Comparison of ENCODE assay signal across 8 mouse cellular contexts in genomic region chr4:129020454-129020853, GRCm38 (mm10). TPM values are rescaled to one million over a fixed set of nuclear protein-coding genes. Genes with fewer than 3 reads are reported as not detected.
DNase-seq lines count a peak whose midpoint lies in the region; ATAC-seq and TF ChIP-seq lines count a peak whose summit lies in the region.

No protein-coding gene starts in this region.

- WGBS in hindbrain, embryonic 13.5 days: 45% methylated on average over 6 of the region's 6 CpGs
- WGBS in hindbrain, embryonic 12.5 days: 66% methylated on average over 6 of the region's 6 CpGs
- WGBS in hindbrain, embryonic 16.5 days: 31% methylated on average over 6 of the region's 6 CpGs
- 53% methylated on average over 6 of the region's 6 CpGs for WGBS in intestine, postnatal 0 days

- H3K4me2 ChIP-seq in hindbrain, embryonic 13.5 days: no peak overlapping the region
- H3K4me2 ChIP-seq in hindbrain, embryonic 12.5 days (replicated peaks): no peak overlapping the region
- H3K4me2 ChIP-seq in hindbrain, embryonic 16.5 days (ENCODE audit: low read length): no peak overlapping the region
- no peak overlapping the region for H3K4me2 ChIP-seq in intestine, postnatal 0 days (replicated peaks; ENCODE audit: low read depth)

- ATAC-seq in hindbrain, embryonic 13.5 days (ENCODE audit: low FRiP score): peak; percentile 52; the same call in 1 of the 2 replicates
- ATAC-seq in hindbrain, embryonic 12.5 days (ENCODE audit: low FRiP score): no peak
- ATAC-seq in hindbrain, embryonic 16.5 days: peak; percentile 85
- ATAC-seq in intestine, postnatal 0 days: no peak

- no peaks in the 10 kb centered on the region for H3K27me3 ChIP-seq in hindbrain, embryonic 13.5 days
- 0 out of 2 replicates have a peak, but pooled peaks cover 4% of the 10 kb centered on the region for H3K27me3 ChIP-seq in hindbrain, embryonic 12.5 days
- no peaks in the 10 kb centered on the region for H3K27me3 ChIP-seq in hindbrain, embryonic 16.5 days (replicated peaks; ENCODE audit: control insufficient read depth, insufficient read depth, low read length)
- no peaks in the 10 kb centered on the region for H3K27me3 ChIP-seq in intestine, postnatal 0 days (replicated peaks; ENCODE audit: control insufficient read depth, insufficient read depth, low read length)

- TF ChIP-seq CTCF in bone marrow macrophage, adult 2 months (IDR thresholded peaks at IDR 0.05; ENCODE audit: low read depth, low read length): no peak
- no peak for TF ChIP-seq CTCF in intestine, postnatal 0 days (IDR thresholded peaks at IDR 0.05; ENCODE audit: low read depth)

- TF ChIP-seq POLR2A in bone marrow macrophage, adult 2 months (IDR thresholded peaks at IDR 0.05; ENCODE audit: borderline replicate concordance, low read depth, low read length): no peak

- H3K4me1 ChIP-seq in hindbrain, embryonic 13.5 days (replicated peaks): peaks cover 17% of the 10 kb centered on the region
- H3K4me1 ChIP-seq in hindbrain, embryonic 12.5 days: peaks cover 6% of the 10 kb centered on the region; the same call in 1 of the 2 replicates
- H3K4me1 ChIP-seq in bone marrow macrophage, adult 2 months (ENCODE audit: control insufficient read depth, insufficient read depth, low read length): peaks cover 46% of the 10 kb centered on the region
- H3K4me1 ChIP-seq in hindbrain, embryonic 16.5 days (ENCODE audit: control insufficient read depth, insufficient read depth, low read depth, low read length): peaks cover 15% of the 10 kb centered on the region
- no peaks in the 10 kb centered on the region for H3K4me1 ChIP-seq in intestine, postnatal 0 days (replicated peaks; ENCODE audit: control insufficient read depth, insufficient read depth, low read length)

- no peak overlapping the region for H3K4me3 ChIP-seq in hindbrain, embryonic 13.5 days
- H3K4me3 ChIP-seq in hindbrain, embryonic 12.5 days: no peak overlapping the region
- no peak overlapping the region for H3K4me3 ChIP-seq in bone marrow macrophage, adult 2 months (ENCODE audit: insufficient read depth, low read length)
- no peak overlapping the region for H3K4me3 ChIP-seq in hindbrain, embryonic 16.5 days (ENCODE audit: low read length)
- no peak overlapping the region for H3K4me3 ChIP-seq in intestine, postnatal 0 days (ENCODE audit: low read depth, low read length)

- no peak overlapping the region for H3K9ac ChIP-seq in hindbrain, embryonic 13.5 days
- no peak overlapping the region for H3K9ac ChIP-seq in hindbrain, embryonic 12.5 days
- H3K9ac ChIP-seq in hindbrain, embryonic 16.5 days (ENCODE audit: low read depth, low read length): no peak overlapping the region
- no peak overlapping the region for H3K9ac ChIP-seq in intestine, postnatal 0 days (ENCODE audit: low read depth, low read length)

- H3K36me3 ChIP-seq in hindbrain, embryonic 13.5 days: no peaks in the 10 kb centered on the region
- no peaks in the 10 kb centered on the region for H3K36me3 ChIP-seq in hindbrain, embryonic 12.5 days
- no peaks in the 10 kb centered on the region for H3K36me3 ChIP-seq in hindbrain, embryonic 16.5 days (ENCODE audit: control insufficient read depth, insufficient read depth, low read length)
- H3K36me3 ChIP-seq in intestine, postnatal 0 days (ENCODE audit: control insufficient read depth, insufficient read depth): no peaks in the 10 kb centered on the region

- no peaks in the 10 kb centered on the region for H3K9me3 ChIP-seq in hindbrain, embryonic 13.5 days
- H3K9me3 ChIP-seq in hindbrain, embryonic 12.5 days (replicated peaks): no peaks in the 10 kb centered on the region
- H3K9me3 ChIP-seq in hindbrain, embryonic 16.5 days (ENCODE audit: control insufficient read depth, low read length): no peaks in the 10 kb centered on the region
- H3K9me3 ChIP-seq in intestine, postnatal 0 days (ENCODE audit: control insufficient read depth): no peaks in the 10 kb centered on the region

- peak overlapping the region; percentile 56 for H3K27ac ChIP-seq in hindbrain, embryonic 13.5 days
- H3K27ac ChIP-seq in hindbrain, embryonic 12.5 days: no peak overlapping the region
- H3K27ac ChIP-seq in bone marrow macrophage, adult 2 months (ENCODE audit: insufficient read depth, low read depth, low read length): peak overlapping the region; percentile 36
- H3K27ac ChIP-seq in hindbrain, embryonic 16.5 days (ENCODE audit: low read depth, low read length): no peak overlapping the region; the same call in 1 of the 2 replicates
- no peak overlapping the region for H3K27ac ChIP-seq in intestine, postnatal 0 days (ENCODE audit: low read depth, low read length)

- intact Hi-C loops in left cerebral cortex, postnatal 10 days (cut with DNase I): no loop called here

- DNase-seq in frontal cortex, postnatal 36 days (ENCODE audit: low spot score in 2 of 2): peak; percentile 67 to 74
- peak; percentile 79 to 91 for DNase-seq in left cerebral cortex, postnatal 10 days (ENCODE audit: extremely low spot score in 1 of 2, low spot score in 2 of 2)
- DNase-seq in right cerebral cortex, adult 2 months (ENCODE audit: low spot score in 2 of 2): peak; percentile 60 to 69

RNA-seq across cellular contexts. Expression of gene Ak2, which starts 28.7 kb away (rescaled TPM):
- polyA plus RNA-seq in hindbrain, embryonic 13.5 days (2015; fragmentation: Nextera tagmentation; extraction: Ambion mirVana): 90.4 and 92.7 TPM in 2 replicates
- 122 and 128 TPM in 2 replicates for polyA plus RNA-seq in hindbrain, embryonic 12.5 days (2016; fragmentation: Nextera tagmentation; extraction: Ambion mirVana)
- polyA plus RNA-seq in bone marrow macrophage, adult 2 months (2012; ENCODE audit: insufficient read depth, insufficient read length, missing spikeins): 54.5 and 64.3 TPM in 2 replicates
- polyA plus RNA-seq in hindbrain, embryonic 16.5 days (2015; fragmentation: Nextera tagmentation; extraction: Ambion mirVana): 86.5 and 88.6 TPM in 2 replicates
- 10 to 100 TPM; 30.5 to 30.7 TPM for total RNA-seq in left cerebral cortex, postnatal 10 days (2021)
- 538 and 552 TPM in 2 replicates for polyA plus RNA-seq in intestine, postnatal 0 days (2015; fragmentation: Nextera tagmentation; extraction: Ambion mirVana)

RNA-seq across cellular contexts. Expression of gene Rnf19b, which starts 37.6 kb away (rescaled TPM):
- 25.1 and 25.3 TPM in 2 replicates for polyA plus RNA-seq in hindbrain, embryonic 13.5 days (2015; fragmentation: Nextera tagmentation; extraction: Ambion mirVana)
- 17.7 and 20.4 TPM in 2 replicates for polyA plus RNA-seq in hindbrain, embryonic 12.5 days (2016; fragmentation: Nextera tagmentation; extraction: Ambion mirVana)
- polyA plus RNA-seq in bone marrow macrophage, adult 2 months (2012; ENCODE audit: insufficient read depth, insufficient read length, missing spikeins): 91.7 and 94.9 TPM in 2 replicates
- 30.8 and 31.6 TPM in 2 replicates for polyA plus RNA-seq in hindbrain, embryonic 16.5 days (2015; fragmentation: Nextera tagmentation; extraction: Ambion mirVana)
- total RNA-seq in left cerebral cortex, postnatal 10 days (2021): 10 to 100 TPM; 71.6 to 85.4 TPM
- polyA plus RNA-seq in intestine, postnatal 0 days (2015; fragmentation: Nextera tagmentation; extraction: Ambion mirVana): 11.0 and 12.2 TPM in 2 replicates

RNA-seq across cellular contexts. Expression of gene Azin2, which starts 58.2 kb away (rescaled TPM):
- 18.4 and 19.9 TPM in 2 replicates for polyA plus RNA-seq in hindbrain, embryonic 13.5 days (2015; fragmentation: Nextera tagmentation; extraction: Ambion mirVana)
- polyA plus RNA-seq in hindbrain, embryonic 12.5 days (2016; fragmentation: Nextera tagmentation; extraction: Ambion mirVana): 17.7 and 21.4 TPM in 2 replicates
- 1.8 and 2.6 TPM in 2 replicates for polyA plus RNA-seq in bone marrow macrophage, adult 2 months (2012; ENCODE audit: insufficient read depth, insufficient read length, missing spikeins)
- polyA plus RNA-seq in hindbrain, embryonic 16.5 days (2015; fragmentation: Nextera tagmentation; extraction: Ambion mirVana): 23.0 and 23.3 TPM in 2 replicates
- total RNA-seq in left cerebral cortex, postnatal 10 days (2021): 10 to 100 TPM; 30.3 to 36.3 TPM
- polyA plus RNA-seq in intestine, postnatal 0 days (2015; fragmentation: Nextera tagmentation; extraction: Ambion mirVana): 13.1 and 13.3 TPM in 2 replicates

Comparison
In these comparisons a context has a peak if more than half of its experiments do, and no peak if none do; other contexts are left out.
1. ATAC-seq: peak in hindbrain, embryonic 13.5 days (single experiment) and hindbrain, embryonic 16.5 days (single experiment); none in hindbrain, embryonic 12.5 days (single experiment) and intestine, postnatal 0 days (single experiment).
2. H3K27ac ChIP-seq: peak in hindbrain, embryonic 13.5 days (single experiment) and bone marrow macrophage, adult 2 months (single experiment); none in hindbrain, embryonic 12.5 days (single experiment), hindbrain, embryonic 16.5 days (single experiment) and intestine, postnatal 0 days (single experiment).
3. Peak in every context shown above with its lines, with median percentiles within 50 percentile points of each other: DNase-seq.